Mouse (Mus musculus) cerebellum, postnatal 36 days (tissue): ENCODE measurements at regions not wholly inside any gene's neighbourhood (a gene's known extent, or its start where the extent isn't known, plus 50 kb on each side); places are given as distances from the start of the nearest gene placed in this dataset.

Experiments
- DNase-seq, 2 experiments: peaks; one replicate each; pipeline ENCODE4 v3.0.0; 2021 to 2022; ENCODE audit warnings: mixed read lengths in 2 of 2

DNA sequence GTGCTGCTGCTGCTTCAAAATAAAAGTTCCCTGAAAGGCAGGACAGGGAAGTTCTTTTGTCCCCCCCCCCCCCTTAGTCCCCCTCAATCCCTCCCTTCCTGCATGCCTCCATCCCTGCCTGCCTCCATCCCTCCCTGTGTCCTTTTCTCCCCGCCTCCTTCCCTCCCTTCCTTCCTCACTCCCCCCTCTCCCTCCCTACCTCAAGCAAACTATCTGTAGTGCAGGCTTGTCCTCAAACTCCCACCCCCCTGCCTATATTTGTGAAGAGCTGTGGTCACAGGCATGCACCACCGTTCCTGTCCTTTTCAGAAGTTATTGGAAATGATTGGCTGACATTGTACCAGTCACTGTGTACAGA is 1127.1 kb upstream of the Gulo start:
- no peak for DNase-seq

DNA sequence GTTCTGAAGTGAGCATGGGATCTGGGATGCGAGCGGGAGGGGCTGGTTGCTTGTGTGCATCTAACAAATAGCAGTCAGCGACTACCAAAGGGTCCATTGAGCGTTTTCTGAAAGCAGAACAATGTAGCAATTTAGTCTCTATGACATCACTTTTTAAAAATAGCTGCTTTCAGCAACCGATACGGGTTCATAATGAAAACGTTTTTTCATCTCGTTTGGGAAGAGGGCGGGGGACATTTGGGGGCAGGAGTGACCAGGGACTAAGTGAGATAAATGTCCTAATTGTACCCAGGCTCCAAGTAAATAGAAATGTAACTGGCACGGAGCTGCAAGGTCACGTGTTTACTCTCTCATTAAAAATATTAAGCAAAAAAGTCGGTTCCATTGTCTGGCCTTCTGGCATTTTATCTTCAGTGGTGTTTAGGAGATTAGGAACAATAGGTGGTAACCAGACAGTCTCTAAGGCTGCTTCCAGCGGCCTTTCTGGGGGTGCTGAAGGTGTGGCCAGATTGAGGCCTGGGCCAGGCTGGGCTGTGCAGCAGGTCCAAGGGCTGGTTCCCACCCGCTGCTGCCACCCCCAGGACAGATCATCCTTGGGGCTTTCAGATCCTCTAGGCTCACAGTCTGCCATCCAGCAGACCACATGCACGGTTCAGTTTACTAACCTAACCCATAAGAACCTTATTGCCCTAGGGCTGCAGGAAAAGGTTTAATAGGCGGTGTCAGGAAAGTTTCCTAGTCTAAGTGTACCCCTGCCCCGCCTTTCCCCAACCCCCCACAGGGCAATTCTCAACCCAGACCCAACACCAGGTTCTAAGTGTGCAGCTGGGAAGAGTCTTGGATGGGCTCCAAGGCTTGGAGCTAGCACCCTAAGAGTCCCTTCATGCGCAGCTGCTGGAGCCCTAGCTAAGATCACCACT is 1126.5 kb upstream of the Gulo start:
- DNase-seq = peak in 1 of 2 experiments; percentile 13

DNA sequence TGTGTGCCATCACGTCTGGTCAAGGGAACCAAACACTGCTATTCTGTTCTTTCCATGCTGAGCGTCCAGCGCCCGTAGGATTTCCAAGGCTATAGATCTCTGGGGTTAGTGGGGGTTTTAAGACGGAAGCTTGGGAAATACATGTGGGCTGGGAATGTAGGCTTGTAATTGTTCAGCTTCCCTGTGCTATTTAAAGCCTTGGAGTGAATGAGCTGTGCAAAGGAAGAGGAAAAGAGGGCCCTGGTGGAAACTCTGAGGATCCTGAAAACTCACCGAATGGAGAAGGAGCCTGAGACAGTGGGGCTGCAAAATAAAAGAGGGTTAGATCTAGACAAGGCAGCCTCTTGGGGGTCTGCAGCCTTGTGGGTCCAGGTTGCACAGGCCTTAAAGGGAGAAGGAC is 1124.2 kb upstream of the Gulo start:
- DNase-seq = no peak

DNA sequence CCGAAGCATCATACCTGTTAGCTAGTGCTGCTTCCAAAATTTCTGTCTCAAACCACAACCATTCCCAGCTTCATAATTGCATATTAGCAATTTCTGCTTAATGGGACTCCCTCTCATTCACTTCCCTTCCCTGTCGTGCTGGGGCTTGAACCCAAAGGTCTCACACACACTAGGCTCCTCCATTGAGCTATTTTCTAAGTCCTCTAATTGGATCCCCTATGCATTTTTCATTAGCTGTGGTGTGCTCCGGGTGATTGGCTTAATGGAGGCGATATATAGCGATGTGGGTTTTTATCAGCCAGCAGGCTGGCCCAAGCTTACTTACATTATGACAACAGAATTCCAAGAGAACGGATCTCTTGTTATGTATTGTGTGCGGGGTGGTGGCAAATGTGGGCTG is 1118.1 kb upstream of the Gulo start:
- no peak for DNase-seq

DNA sequence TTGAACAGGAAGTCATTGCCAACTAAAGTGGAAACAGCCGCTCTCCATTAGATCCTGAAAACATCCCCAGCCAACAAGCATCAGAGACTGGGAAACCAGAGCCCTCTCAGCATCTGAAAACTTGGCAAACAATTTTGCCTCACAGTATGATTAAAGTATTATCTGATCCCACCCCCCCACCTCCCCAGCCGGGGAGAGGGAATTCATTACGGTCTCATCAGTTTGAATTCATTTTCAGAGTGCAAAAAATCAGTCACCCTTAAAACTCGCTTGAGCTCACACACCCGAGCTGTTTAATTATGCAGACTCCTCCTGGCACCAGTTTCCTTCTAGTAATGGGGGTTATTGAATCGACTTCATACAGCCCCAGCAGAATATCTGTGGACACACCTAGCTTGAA is 1117.2 kb upstream of the Gulo start:
- no peak for DNase-seq

DNA sequence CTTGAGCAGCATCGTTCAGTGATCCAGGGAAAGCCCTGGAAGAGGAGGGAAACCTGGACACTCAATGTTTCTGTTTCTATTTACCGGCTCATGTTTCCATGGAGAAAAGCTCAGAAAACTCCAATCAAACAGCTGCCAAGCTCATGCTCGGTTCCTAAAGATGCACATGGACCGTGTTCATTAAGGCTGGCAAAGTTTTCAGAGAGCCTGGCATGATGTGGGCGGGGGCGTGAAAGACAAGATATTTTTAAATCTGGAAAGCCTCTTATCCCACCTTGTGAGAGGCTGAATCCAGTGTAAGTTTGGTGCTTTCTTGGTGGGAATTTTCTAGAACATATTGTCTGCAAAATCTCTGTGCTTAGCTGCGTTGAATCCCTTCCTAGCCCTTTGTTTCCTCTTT is 1114.3 kb upstream of the Gulo start:
- no peak for DNase-seq
